Mouse (Mus musculus) bone marrow, adult 2 months (tissue): ENCODE measurements at regions not wholly inside any gene's neighbourhood (a gene's known extent, or its start where the extent isn't known, plus 50 kb on each side); places are given as distances from the start of the nearest gene placed in this dataset.

ENCODE experiments used
- CTCF ChIP-seq: fragments of 200-500 bp; IDR thresholded peaks from 2 replicates; pipeline ENCODE4 v1.5.1; 2011; ENCODE audit warnings: low read length, control low read depth; ENCODE audit not compliant: control insufficient read depth, insufficient read depth
- POLR2A ChIP-seq: fragments of 200-500 bp; IDR thresholded peaks from 2 replicates; pipeline ENCODE4 v1.6.1; 2011; ENCODE audit warnings: low read depth, mild to moderate bottlenecking, control low read depth, low read length, borderline replicate concordance; ENCODE audit not compliant: control insufficient read depth

DNA sequence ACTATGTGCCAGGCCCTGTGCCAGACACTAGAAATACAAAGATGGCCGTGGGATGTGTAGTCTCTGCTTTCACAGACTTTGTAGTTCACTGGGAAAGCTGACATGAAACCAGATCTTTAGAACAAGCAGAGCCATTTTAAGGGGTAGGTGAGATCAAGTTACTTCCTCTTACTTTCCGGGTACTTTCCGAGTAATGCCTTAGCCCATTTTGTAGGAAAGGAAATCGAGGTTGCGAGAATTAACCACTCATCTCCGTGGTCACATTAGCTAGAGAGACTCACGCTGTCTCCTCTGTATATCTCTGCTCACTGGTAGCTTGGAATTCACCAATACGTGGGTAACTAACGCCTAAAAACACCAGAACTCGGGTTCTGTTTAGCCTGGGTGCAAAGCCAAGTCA, 93.3 kb downstream of the Ier5 start:
- TF ChIP-seq POLR2A (no peak), CTCF (no peak)
